Mouse (Mus musculus) embryonic fibroblast, embryonic 13.5 days (primary cell): ENCODE results near the gene Klrb1b. TPM values are rescaled to one million over a fixed set of nuclear protein-coding genes. Genes with fewer than 3 reads are reported as not detected.
"Not testable (repeated sequence)": the region's sequence is repeated elsewhere in the genome, so short reads cannot be mapped to it uniquely, and the experiment has no call there.

Experiments
- H3K27ac ChIP-seq: 2 replicates; pipeline ENCODE4 v1.5.1; 2012; ENCODE audit warnings: low read length, control low read depth, inconsistent platforms; ENCODE audit not compliant: insufficient read depth
- H3K4me1 ChIP-seq: 2 replicates; pipeline ENCODE4 v1.6.1; 2011; ENCODE audit warnings: low read length; ENCODE audit not compliant: control insufficient read depth, insufficient read depth
- H3K4me3 ChIP-seq: 2 replicates; pipeline ENCODE4 v1.5.1; 2011; ENCODE audit warnings: mild to moderate bottlenecking, control low read depth, low read length; ENCODE audit not compliant: insufficient read depth
- CTCF ChIP-seq: IDR thresholded peaks from 2 replicates; pipeline ENCODE4 v1.5.1; 2011; ENCODE audit warnings: mild to moderate bottlenecking, control low read depth, low read length, moderate library complexity, borderline replicate concordance; ENCODE audit not compliant: insufficient read depth
- POLR2A ChIP-seq: IDR thresholded peaks from 2 replicates; pipeline ENCODE4 v1.6.1; 2011; ENCODE audit warnings: low read depth, mild to moderate bottlenecking, control low read depth, low read length, moderate library complexity
- polyA plus RNA-seq: library from polyadenylated mRNA; stranded (reverse); fragments of >200 nt; gene quantifications from 2 replicates; pipeline ENCODE4 v1.2.4, GENCODE M21; 2011; ENCODE audit warnings: low read depth; ENCODE audit not compliant: missing spikeins, insufficient read length

Klrb1b gene
- polyA plus RNA-seq, 1 experiment = not detected

DNA sequence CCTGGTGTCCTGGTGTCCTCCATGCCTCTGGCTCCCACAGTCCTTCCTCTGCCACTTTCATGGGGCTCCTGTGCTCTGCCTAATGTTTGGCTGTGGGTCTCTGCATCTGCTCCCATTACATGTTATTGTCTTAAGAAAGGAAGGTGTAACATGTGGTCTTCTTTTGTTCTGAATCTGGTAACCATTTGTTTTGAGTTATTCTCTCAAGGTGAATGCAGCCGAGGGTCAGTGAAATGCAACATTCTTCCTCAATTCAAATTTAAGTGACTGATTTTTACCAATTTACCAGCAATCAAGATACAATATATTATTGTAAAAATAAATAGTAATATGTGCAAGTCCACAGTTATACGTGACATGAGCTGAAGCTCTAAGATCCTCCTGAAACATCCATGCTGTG is 37.0 kb downstream of the Klrb1b start, which contains the start of gene Klrb1c:
Gene Klrb1c (minus strand): TSS at position 101 of the 400 bp plus-strand sequence.
- TF ChIP-seq CTCF = no peak
- no peak for TF ChIP-seq POLR2A
- H3K4me3 ChIP-seq = no peak within 1 kb of the TSS
- no peak within 1 kb of the TSS for H3K27ac ChIP-seq
- no peaks in the 10 kb centered on the region for H3K4me1 ChIP-seq

DNA sequence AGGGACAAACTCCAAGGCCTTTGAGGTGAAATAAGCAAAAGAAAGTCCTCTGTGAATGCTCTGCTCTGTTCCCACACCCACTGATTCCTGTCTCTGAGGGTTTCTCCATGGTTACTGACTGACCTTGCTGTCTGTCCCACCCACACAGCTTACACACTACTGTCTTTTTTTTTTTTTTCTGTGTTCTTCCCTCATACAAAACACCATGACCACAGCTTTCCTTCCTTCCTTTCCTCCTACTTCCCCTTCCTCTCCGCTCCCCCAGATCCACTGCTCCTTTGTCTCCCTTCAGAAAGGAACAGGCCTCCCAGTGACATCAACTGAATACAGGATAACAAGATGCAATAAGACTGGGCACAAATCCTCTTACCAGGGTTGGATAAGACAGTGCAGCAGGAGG is 37.6 kb downstream of the Klrb1b start:
- TF ChIP-seq POLR2A (no peak), CTCF (no peak)
- Histone ChIP-seq H3K4me1 (no peaks in the 10 kb centered on the region), H3K4me3 (no peak overlapping the region)

DNA sequence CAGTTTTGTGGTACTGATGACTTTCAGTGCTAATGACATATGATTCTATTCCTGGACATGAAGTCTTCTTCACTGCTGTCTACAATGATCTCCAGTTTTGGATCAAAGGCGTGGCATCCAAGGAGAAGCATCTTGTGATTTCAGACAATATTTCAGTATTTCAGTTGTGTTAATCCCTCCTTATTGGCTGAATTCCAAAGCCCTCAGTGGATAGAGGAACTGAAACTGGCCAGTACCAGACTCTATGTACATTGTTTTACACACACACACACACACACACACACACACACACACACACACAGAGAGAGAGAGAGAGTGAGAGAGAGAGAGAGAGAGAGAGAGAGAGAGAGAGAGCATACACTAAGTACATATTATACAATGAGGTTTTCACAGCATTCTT is 39.7 kb downstream of the Klrb1b start:
- H3K4me1 ChIP-seq, H3K27ac ChIP-seq, H3K4me3 ChIP-seq: not testable (repeated sequence)

More for the DNA sequence above, 37.6 kb downstream of the Klrb1b start:
- H3K27ac ChIP-seq = no peak overlapping the region

DNA sequence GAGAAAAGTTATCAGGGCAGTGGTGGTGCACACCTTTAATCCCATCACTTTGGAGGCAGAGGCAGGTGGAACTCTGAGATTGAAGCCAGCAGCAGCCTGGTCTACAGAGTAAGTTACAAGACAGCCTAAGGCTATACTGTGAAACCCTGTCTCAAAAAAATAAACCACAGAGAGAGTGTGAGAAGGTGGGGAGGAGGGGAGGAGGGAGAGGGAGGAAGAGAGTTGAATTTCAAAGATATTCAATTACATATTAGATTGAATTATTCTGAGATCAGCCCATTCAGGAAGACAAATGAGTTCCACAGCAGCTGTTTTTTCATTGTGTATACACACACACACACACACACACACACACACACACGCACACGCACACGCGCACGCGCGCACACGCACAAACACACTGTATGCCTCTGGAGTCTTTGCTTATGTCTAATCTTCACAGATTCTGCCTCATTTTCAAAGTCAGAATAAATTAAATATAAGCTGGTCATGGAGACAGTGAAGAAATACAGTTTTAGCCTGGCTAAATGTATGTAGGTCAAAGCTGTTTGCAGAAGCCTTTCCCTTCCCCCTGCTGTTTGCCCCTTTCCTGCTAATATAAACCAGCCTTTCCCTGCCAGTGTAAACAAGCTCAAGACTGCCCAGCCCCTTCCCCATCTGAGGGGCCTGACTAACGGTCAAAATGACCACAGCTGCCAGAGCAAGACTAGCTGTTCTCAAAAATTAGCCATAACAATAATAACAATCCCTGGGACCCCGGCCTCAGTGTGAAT is 56.5 kb downstream of the Klrb1b start:
- H3K4me1 ChIP-seq = no peaks in the 10 kb centered on the region
- no peak overlapping the region for H3K4me3 ChIP-seq
- H3K27ac ChIP-seq = no peak overlapping the region
- TF ChIP-seq CTCF = no peak

DNA sequence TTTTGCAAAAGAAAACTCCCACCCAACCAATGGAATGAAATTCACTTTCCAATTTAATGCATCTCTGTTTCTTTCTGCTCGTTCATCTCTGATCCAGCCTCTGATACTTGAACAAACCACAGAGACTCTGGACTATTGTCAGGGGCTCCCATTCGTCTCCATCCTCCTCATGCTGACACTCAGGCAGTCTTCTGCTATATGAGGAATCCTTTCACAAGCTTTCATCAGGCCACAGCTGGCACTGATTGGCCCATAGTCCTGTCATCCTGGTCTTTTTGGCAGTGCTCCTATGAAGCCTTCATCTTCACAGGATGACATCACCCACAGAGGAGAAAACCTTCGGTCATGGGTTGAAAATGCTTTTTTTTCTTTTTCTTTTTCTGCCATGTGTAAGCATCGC is 58.1 kb downstream of the Klrb1b start:
- TF ChIP-seq CTCF = no peak
- no peak for TF ChIP-seq POLR2A
- H3K4me3 ChIP-seq = no peak overlapping the region
- no peaks in the 10 kb centered on the region for H3K4me1 ChIP-seq

DNA sequence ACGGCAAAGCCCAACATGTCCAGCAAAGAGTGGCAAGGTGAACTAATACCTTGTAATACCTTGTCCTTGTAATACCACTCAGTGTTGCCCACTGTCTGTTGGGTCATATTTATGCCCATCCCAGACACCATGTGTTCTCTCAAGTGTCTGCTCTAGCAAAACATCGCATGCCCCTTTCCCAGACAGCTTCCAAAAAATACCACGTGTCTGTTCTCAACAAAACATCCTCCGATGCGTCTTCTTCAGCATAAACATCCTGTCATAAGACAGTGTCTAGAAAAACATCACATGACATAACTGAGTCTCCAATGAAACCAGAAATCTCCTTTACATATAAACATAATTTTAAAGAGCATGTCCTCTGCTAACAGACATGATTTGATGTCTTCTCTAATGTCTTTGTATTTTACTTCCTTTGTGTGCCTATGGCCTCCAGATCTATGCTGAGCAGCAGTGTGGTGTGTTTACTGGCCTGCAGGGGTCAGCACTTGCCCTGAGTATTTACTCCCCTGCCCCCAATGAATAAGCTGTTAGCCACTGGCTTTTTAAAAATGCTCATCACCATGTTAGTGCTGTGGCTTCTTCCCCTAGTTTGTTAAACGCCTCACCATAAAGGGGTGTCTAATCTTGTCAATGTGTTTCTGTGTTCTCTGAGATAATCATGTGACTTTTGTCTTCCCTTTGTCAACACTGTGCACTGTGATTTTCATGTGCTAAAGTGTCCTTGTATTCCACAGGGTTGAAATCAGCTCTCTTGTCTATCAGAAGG is 59.5 kb downstream of the Klrb1b start:
- not testable (repeated sequence) for H3K4me3 ChIP-seq, H3K4me1 ChIP-seq, H3K27ac ChIP-seq
- 0 out of 2 replicates have a peak, but pooled peaks have one; percentile 33 for TF ChIP-seq CTCF

More for the DNA sequence above, 58.1 kb downstream of the Klrb1b start:
- no peak overlapping the region for H3K27ac ChIP-seq

DNA sequence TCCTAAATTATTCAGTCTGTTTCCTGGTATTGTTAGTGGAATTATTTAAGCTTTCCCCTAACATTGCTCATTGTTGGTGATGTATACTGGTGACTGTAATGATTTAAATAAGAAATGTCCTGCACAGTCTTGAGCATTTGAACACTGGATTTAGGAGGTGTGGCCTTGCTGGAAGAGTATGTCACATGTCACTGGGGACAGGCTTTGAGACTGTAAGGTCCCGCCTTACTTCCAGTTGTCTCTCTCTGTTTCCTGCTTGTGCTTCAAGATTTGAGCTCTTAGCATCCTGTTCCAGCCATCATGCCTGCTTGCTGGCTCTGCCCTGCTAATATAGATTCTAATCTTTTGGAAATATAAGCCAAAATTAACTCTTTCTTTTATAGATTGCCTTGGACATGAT is 60.9 kb downstream of the Klrb1b start:
- Histone ChIP-seq H3K4me1 (no peaks in the 10 kb centered on the region), H3K27ac (no peak overlapping the region), H3K4me3 (no peak overlapping the region)
- TF ChIP-seq POLR2A = no peak
- no peak for TF ChIP-seq CTCF

DNA sequence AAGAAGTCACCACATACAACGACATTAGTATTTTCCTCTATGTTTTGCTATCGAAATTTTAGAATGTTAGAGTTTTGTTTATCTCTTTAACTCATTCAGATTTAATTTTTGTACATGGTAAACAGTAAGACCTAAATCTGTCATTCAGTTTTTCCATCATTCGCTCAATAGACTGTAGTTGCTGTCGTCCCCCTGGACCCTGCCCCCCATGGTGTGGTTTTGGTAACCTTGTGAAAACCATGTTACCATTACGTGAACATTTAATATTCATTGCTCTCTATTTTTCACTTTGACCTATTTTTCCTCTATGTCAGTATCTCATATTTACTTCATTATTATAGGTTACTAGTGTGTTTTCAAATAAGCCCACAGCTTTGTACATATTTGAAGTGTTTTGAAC is 61.5 kb downstream of the Klrb1b start:
- no peak overlapping the region for H3K4me3 ChIP-seq
- no peaks in the 10 kb centered on the region for H3K4me1 ChIP-seq
- TF ChIP-seq CTCF = no peak
- no peak for TF ChIP-seq POLR2A
- H3K27ac ChIP-seq = no peak overlapping the region

DNA sequence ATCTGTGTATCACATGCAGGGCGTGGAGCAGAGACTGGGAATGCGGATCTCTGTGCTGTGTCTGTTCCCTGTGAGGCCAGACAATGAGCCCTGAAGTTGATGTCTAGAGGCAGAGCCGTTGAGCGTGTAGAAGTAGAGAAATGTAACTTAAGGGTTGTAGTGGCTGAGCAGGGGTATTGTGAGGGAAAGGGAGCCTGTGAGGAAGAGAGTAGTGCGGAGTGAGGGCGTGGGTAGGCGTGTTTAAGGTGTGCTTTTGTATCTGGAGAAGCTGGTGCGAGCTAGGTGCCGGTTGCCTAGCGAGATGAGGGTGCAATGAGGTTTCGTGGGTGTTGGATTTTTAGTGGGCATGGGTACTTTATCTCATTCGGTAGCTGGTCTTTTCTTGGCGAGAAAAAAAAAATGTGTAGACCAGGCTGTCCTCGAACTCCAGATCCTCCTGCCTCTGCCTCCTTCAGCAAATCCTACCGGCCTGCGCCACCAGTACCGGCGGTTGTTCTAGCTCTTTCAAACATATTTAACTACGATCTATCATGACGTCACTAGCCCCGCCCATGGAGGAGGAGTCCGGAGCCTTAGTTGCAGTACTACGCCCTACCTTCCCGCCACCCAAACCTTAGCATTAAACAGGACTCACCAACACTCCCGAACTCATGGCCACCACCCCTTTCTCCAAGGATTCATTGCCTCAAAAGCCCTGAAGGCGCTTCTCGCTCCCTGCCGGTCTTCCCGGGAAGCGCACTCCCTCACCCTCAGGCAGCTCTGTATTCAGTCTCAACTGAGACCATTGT is 62.2 kb downstream of the Klrb1b start:
- Histone ChIP-seq H3K4me1 (no peaks in the 10 kb centered on the region), H3K27ac (no peak overlapping the region), H3K4me3 (peak overlapping the region; percentile 46)
- TF ChIP-seq POLR2A (no peak), CTCF (0 out of 2 replicates have a peak, but pooled peaks have one; percentile 29)

Other genes with a start within 250 kb of the Klrb1b start
- gene A2ml1, start 244.7 kb downstream of the Klrb1b start, polyA plus RNA-seq = not detected in 2 replicates
- not detected in 2 replicates for gene Klrb1a, start 202.8 kb downstream of the Klrb1b start, polyA plus RNA-seq
- gene Clec2h, start 163.9 kb downstream of the Klrb1b start, polyA plus RNA-seq = not detected in 2 replicates
- gene Klrb1, start 103.3 kb downstream of the Klrb1b start, polyA plus RNA-seq = not detected in 2 replicates
- gene Klrb1c, start 37.1 kb downstream of the Klrb1b start, polyA plus RNA-seq = not detected in 2 replicates
- gene Gm44511, start within 50 bp of the Klrb1b start, polyA plus RNA-seq = not detected in 2 replicates
- gene Clec2i, start 61.3 kb upstream of the Klrb1b start, polyA plus RNA-seq = not detected in 2 replicates
- not detected in 2 replicates for gene BC035044, start 64.8 kb upstream of the Klrb1b start, polyA plus RNA-seq
- gene Clec2g, start 108.0 kb upstream of the Klrb1b start, polyA plus RNA-seq = not detected in 2 replicates
- not detected in 2 replicates for gene Klrb1f, start 219.6 kb upstream of the Klrb1b start, polyA plus RNA-seq